Mouse (Mus musculus): ENCODE results near the gene Ttc39b. TPM values are rescaled to one million over a fixed set of nuclear protein-coding genes. Genes with fewer than 3 reads are reported as not detected.

The Ttc39b gene
- polyA plus RNA-seq, 1 experiment, result 1.9 TPM

DNA sequence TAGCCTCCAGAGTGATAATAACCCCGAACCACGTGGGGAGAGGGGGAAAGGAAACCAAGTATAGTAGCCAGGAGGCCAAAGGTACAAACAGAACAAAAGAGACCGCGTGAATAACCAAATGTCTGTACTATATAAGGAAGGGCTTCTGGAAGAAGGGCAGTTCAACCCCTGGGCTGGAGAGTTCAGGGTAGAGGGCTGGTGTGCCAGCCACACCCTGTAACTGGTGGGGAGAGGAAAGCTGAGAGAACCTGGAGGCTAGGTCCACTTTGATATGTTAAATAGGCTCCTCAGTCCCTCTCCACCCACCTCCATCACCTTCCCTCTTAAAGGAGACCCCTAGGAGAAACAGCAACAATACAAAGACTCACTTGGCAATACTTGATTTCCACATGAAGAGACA, 5.6 kb upstream of the Ttc39b start:
- WGBS, result 26% methylated on average over 4 of the region's 4 CpGs
- no peaks in the 10 kb centered on the region for H3K27me3 ChIP-seq (ENCODE audit: control insufficient read depth, insufficient read depth, low read length)
- H3K4me3 ChIP-seq (ENCODE audit: low read depth, low read length), result no peak overlapping the region
- no peaks in the 10 kb centered on the region for H3K36me3 ChIP-seq (ENCODE audit: control insufficient read depth, insufficient read depth, low read length)
- H3K27ac ChIP-seq (ENCODE audit: insufficient read depth, low read depth, low read length), result no peak overlapping the region
- peaks cover 10% of the 10 kb centered on the region; the same call in 1 of the 2 replicates for H3K4me1 ChIP-seq (ENCODE audit: control insufficient read depth, insufficient read depth, insufficient read length, low read length)
- TF ChIP-seq POLR2A (IDR thresholded peaks at IDR 0.05; ENCODE audit: low read depth, low read length) (no peak), CTCF (IDR thresholded peaks at IDR 0.05; ENCODE audit: extremely low read depth, insufficient read length, insufficient replicate concordance, low read depth, low read length) (no peak)

DNA sequence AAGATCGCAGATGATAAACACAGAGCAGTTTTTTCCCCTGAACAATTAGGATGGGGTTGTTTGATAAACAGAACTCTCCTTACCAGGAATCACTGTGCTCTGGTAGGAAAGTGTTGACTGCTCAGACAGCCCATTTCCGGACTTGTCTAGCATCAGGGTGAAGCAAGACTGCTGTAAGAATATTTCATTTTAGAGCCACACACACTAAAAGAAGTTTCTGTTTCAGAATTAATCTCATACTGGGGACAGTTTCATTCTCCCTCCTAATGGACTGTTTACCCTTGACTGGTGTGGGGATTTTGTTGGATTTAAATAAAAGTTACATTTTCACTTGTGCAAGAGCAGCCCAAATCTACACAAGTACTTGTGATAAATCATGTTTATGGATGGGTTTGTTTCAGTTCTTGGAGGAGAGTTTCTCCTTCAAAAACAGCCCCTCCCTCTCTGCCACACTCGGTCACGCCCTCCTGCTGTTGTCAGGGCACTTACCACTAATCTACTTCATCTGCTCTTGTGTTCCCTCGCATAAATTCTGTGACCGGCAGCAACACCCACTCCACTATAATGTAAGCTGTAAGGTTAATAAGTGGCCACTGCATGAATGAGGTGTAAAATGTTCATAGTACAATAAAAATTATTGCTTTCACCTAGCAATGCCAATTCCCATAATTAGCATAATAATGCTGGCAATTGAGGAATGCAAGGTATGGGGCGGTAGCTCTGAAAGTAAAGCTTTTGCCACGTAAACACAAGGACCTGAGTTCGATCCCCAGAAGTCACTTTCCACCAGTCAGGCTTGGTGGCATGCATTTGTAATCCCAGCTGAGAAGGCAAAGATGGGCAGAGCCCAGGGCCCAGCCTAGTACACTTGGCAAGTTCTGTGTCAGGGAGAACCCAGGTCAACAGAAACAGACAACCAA, 4.2 kb upstream of the Ttc39b start:
- no peak for TF ChIP-seq POLR2A (IDR thresholded peaks at IDR 0.05; ENCODE audit: low read depth, low read length)
- TF ChIP-seq CTCF (IDR thresholded peaks at IDR 0.05; ENCODE audit: extremely low read depth, insufficient read length, insufficient replicate concordance, low read depth, low read length), result no peak
- Histone ChIP-seq H3K27ac (ENCODE audit: insufficient read depth, low read depth, low read length) (peak overlapping the region; percentile 81), H3K36me3 (ENCODE audit: control insufficient read depth, insufficient read depth, low read length) (no peaks in the 10 kb centered on the region), H3K4me1 (ENCODE audit: control insufficient read depth, insufficient read depth, insufficient read length, low read length) (peaks cover 10% of the 10 kb centered on the region; the same call in 1 of the 2 replicates), H3K27me3 (ENCODE audit: control insufficient read depth, insufficient read depth, low read length) (no peaks in the 10 kb centered on the region), H3K4me3 (ENCODE audit: low read depth, low read length) (no peak overlapping the region)
- WGBS, result 17% methylated on average over 9 of the region's 9 CpGs

- peak overlapping the region; percentile 81 for H3K27ac ChIP-seq (ENCODE audit: insufficient read depth, low read depth, low read length)
- no peak overlapping the region for H3K4me3 ChIP-seq (ENCODE audit: low read depth, low read length)
- H3K4me1 ChIP-seq (ENCODE audit: control insufficient read depth, insufficient read depth, insufficient read length, low read length), result peaks cover 10% of the 10 kb centered on the region; the same call in 1 of the 2 replicates
- no peak for TF ChIP-seq CTCF (IDR thresholded peaks at IDR 0.05; ENCODE audit: extremely low read depth, insufficient read length, insufficient replicate concordance, low read depth, low read length)
- no peak for TF ChIP-seq POLR2A (IDR thresholded peaks at IDR 0.05; ENCODE audit: low read depth, low read length)
- 49% methylated on average over 4 of the region's 4 CpGs for WGBS
- H3K27me3 ChIP-seq (ENCODE audit: control insufficient read depth, insufficient read depth, low read length), result no peaks in the 10 kb centered on the region
- H3K36me3 ChIP-seq (ENCODE audit: control insufficient read depth, insufficient read depth, low read length), result no peaks in the 10 kb centered on the region
Measured at GRCm38 (mm10) chr4:83327526-83327925, 3.5 kb upstream of the Ttc39b start.

- Histone ChIP-seq H3K4me3 (ENCODE audit: low read depth, low read length) (no peak overlapping the region), H3K4me1 (ENCODE audit: control insufficient read depth, insufficient read depth, insufficient read length, low read length) (peaks cover 13% of the 10 kb centered on the region; the same call in 1 of the 2 replicates), H3K27me3 (ENCODE audit: control insufficient read depth, insufficient read depth, low read length) (no peaks in the 10 kb centered on the region), H3K36me3 (ENCODE audit: control insufficient read depth, insufficient read depth, low read length) (no peaks in the 10 kb centered on the region), H3K27ac (ENCODE audit: insufficient read depth, low read depth, low read length) (no peak overlapping the region)
- TF ChIP-seq POLR2A (IDR thresholded peaks at IDR 0.05; ENCODE audit: low read depth, low read length) (no peak), CTCF (IDR thresholded peaks at IDR 0.05; ENCODE audit: extremely low read depth, insufficient read length, insufficient replicate concordance, low read depth, low read length) (no peak)
- 73% methylated on average over 5 of the region's 5 CpGs for WGBS
Measured at GRCm38 (mm10) chr4:83325366-83325765, 1.3 kb upstream of the Ttc39b start.

DNA sequence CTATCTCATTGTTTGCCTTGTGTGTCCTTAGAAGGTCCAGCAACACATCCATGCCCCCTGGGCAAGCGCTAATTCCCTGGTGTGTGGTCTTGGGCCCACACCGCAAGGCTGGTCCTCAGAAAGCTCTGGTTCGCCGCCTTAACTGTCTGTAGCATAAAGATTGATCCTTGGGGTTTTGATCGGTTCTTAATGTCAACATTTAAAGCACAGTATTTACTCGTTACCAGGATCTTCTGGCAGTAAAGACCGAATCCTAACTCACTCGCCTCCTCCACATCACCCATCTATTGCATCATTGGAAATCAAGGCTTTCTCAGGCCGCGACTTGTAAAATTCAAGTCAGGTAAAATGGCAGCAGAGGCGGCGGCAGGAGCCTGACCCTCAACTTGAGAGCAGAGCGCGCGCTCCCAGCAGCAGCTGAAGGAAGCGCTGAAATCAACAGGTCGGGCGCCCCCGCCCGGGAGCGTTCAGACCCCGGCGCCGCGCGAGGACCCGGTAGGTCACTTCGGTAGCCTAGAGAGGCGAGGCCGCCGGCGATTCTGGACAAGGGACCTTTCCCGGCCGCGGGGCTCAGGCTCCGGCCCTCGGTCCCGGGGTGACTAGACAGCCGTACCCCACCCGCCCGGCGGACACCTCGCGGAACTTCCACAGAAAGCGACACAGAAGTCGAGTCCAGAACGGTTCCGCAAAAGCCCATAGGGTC, 703 bp downstream of the Ttc39b start:
- Histone ChIP-seq H3K4me3 (ENCODE audit: low read depth, low read length) (peak overlapping the region; percentile 97), H3K4me1 (ENCODE audit: control insufficient read depth, insufficient read depth, insufficient read length, low read length) (peaks cover 10% of the 10 kb centered on the region; the same call in 1 of the 2 replicates), H3K36me3 (ENCODE audit: control insufficient read depth, insufficient read depth, low read length) (no peaks in the 10 kb centered on the region), H3K27ac (ENCODE audit: insufficient read depth, low read depth, low read length) (peak overlapping the region; percentile 93), H3K27me3 (ENCODE audit: control insufficient read depth, insufficient read depth, low read length) (no peaks in the 10 kb centered on the region)
- no peak for TF ChIP-seq POLR2A (IDR thresholded peaks at IDR 0.05; ENCODE audit: low read depth, low read length)
- no peak for TF ChIP-seq CTCF (IDR thresholded peaks at IDR 0.05; ENCODE audit: extremely low read depth, insufficient read length, insufficient replicate concordance, low read depth, low read length)
- 2% methylated on average over 48 of the region's 48 CpGs for WGBS

GRCm38 (mm10) chr4:83319736-83320135, 4.3 kb downstream of the Ttc39b start:
- Histone ChIP-seq H3K4me3 (ENCODE audit: low read depth, low read length) (no peak overlapping the region), H3K36me3 (ENCODE audit: control insufficient read depth, insufficient read depth, low read length) (no peaks in the 10 kb centered on the region), H3K27ac (ENCODE audit: insufficient read depth, low read depth, low read length) (no peak overlapping the region), H3K4me1 (ENCODE audit: control insufficient read depth, insufficient read depth, insufficient read length, low read length) (peaks cover 30% of the 10 kb centered on the region), H3K27me3 (ENCODE audit: control insufficient read depth, insufficient read depth, low read length) (no peaks in the 10 kb centered on the region)
- WGBS, result 93% methylated on average over 4 of the region's 4 CpGs
- TF ChIP-seq POLR2A (IDR thresholded peaks at IDR 0.05; ENCODE audit: low read depth, low read length) (no peak), CTCF (IDR thresholded peaks at IDR 0.05; ENCODE audit: extremely low read depth, insufficient read length, insufficient replicate concordance, low read depth, low read length) (no peak)

DNA sequence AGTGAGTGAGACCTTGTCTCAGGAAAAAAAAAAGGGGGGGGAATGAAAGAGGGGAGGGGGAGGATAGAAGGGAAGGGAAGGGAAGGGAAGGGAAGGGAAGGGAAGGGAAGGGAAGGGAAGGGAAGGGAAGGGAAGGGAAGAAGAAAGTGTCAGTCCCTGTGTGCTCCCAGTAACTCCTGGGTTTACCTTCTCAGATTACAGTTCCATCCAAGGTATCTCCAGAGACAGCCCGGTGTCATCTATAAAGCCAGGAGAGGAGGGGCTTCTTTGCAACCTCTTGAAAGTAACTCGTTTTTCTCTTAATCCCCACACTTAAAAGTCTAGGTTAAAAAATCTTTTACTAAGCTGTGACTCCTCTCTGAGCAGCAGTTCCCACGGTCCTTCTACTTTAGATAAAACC, 5.3 kb downstream of the Ttc39b start:
- peaks cover 39% of the 10 kb centered on the region for H3K4me1 ChIP-seq (ENCODE audit: control insufficient read depth, insufficient read depth, insufficient read length, low read length)
- TF ChIP-seq POLR2A (IDR thresholded peaks at IDR 0.05; ENCODE audit: low read depth, low read length) (no peak), CTCF (IDR thresholded peaks at IDR 0.05; ENCODE audit: extremely low read depth, insufficient read length, insufficient replicate concordance, low read depth, low read length) (no peak)
- no peak overlapping the region for H3K4me3 ChIP-seq (ENCODE audit: low read depth, low read length)
- WGBS, result 56% methylated on average over 3 of the region's 3 CpGs
- no peaks in the 10 kb centered on the region for H3K36me3 ChIP-seq (ENCODE audit: control insufficient read depth, insufficient read depth, low read length)
- H3K27ac ChIP-seq (ENCODE audit: insufficient read depth, low read depth, low read length), result no peak overlapping the region
- no peaks in the 10 kb centered on the region for H3K27me3 ChIP-seq (ENCODE audit: control insufficient read depth, insufficient read depth, low read length)

Measured in small intestine, adult 2 months (tissue).